Mouse (Mus musculus): Measurements from ENCODE around the gene Tank. TPM values are rescaled to one million over a fixed set of nuclear protein-coding genes. Genes with fewer than 3 reads are reported as not detected.

The Tank gene
- polyA plus RNA-seq, 1 experiment from 2014 or later: 20.4 TPM

- Histone ChIP-seq H3K9ac (ENCODE audit: low read depth, low read length) (no peak overlapping the region), H3K4me2 (replicated peaks; ENCODE audit: low read depth) (no peak overlapping the region), H3K27ac (ENCODE audit: low read depth, low read length) (no peak overlapping the region), H3K4me1 (replicated peaks; ENCODE audit: control insufficient read depth, insufficient read depth, low read length) (no peaks in the 10 kb centered on the region), H3K27me3 (replicated peaks; ENCODE audit: control insufficient read depth, insufficient read depth, low read length) (no peaks in the 10 kb centered on the region), H3K9me3 (ENCODE audit: control insufficient read depth) (no peaks in the 10 kb centered on the region), H3K36me3 (ENCODE audit: control insufficient read depth, insufficient read depth) (no peaks in the 10 kb centered on the region), H3K4me3 (ENCODE audit: low read depth, low read length) (no peak overlapping the region)
- WGBS: 37% methylated on average over 1 of the region's 1 CpGs
- no peak for ATAC-seq
- no peak for TF ChIP-seq CTCF (IDR thresholded peaks at IDR 0.05; ENCODE audit: low read depth)
Measured at GRCm38 (mm10) chr2:61599730-61600129, 21.3 kb downstream of the Tank start.

GRCm38 (mm10) chr2:61603461-61603860 is 25.1 kb downstream of the Tank start:
- Histone ChIP-seq H3K4me1 (replicated peaks; ENCODE audit: control insufficient read depth, insufficient read depth, low read length) (no peaks in the 10 kb centered on the region), H3K9ac (ENCODE audit: low read depth, low read length) (no peak overlapping the region), H3K4me3 (ENCODE audit: low read depth, low read length) (no peak overlapping the region), H3K4me2 (replicated peaks; ENCODE audit: low read depth) (no peak overlapping the region), H3K27me3 (replicated peaks; ENCODE audit: control insufficient read depth, insufficient read depth, low read length) (no peaks in the 10 kb centered on the region), H3K36me3 (ENCODE audit: control insufficient read depth, insufficient read depth) (no peaks in the 10 kb centered on the region), H3K9me3 (ENCODE audit: control insufficient read depth) (no peaks in the 10 kb centered on the region), H3K27ac (ENCODE audit: low read depth, low read length) (no peak overlapping the region)
- no peak for TF ChIP-seq CTCF (IDR thresholded peaks at IDR 0.05; ENCODE audit: low read depth)
- 70% methylated on average over 3 of the region's 3 CpGs for WGBS
- ATAC-seq: no peak

DNA sequence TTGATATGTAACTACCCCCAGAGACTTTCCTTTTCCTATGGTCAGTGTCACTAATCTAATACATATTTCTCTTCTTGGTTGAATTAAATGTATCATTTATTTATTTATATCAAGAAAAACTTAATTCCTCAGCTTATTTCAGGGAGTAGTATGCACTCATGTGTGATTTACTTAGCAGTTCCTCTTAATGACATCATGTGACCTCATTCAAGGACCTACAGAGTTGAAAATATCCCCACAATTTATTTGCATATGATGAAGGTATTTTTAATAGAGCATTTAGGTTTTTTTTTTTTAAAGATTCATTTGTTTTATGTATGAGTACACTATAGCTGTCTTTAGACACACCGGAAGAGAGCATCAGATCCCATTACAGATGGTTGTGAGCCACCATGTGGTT is 28.6 kb downstream of the Tank start:
- WGBS: 96% methylated on average over 1 of the region's 1 CpGs
- Histone ChIP-seq H3K27me3 (replicated peaks; ENCODE audit: control insufficient read depth, insufficient read depth, low read length) (no peaks in the 10 kb centered on the region), H3K4me2 (replicated peaks; ENCODE audit: low read depth) (no peak overlapping the region), H3K4me3 (ENCODE audit: low read depth, low read length) (no peak overlapping the region), H3K4me1 (replicated peaks; ENCODE audit: control insufficient read depth, insufficient read depth, low read length) (no peaks in the 10 kb centered on the region), H3K9me3 (ENCODE audit: control insufficient read depth) (no peaks in the 10 kb centered on the region), H3K27ac (ENCODE audit: low read depth, low read length) (no peak overlapping the region), H3K9ac (ENCODE audit: low read depth, low read length) (no peak overlapping the region), H3K36me3 (ENCODE audit: control insufficient read depth, insufficient read depth) (peaks cover 3% of the 10 kb centered on the region; the same call in 1 of the 2 replicates)
- TF ChIP-seq CTCF (IDR thresholded peaks at IDR 0.05; ENCODE audit: low read depth): no peak
- no peak for ATAC-seq

GRCm38 (mm10) chr2:61623996-61624395 is 45.6 kb downstream of the Tank start:
- Histone ChIP-seq H3K9me3 (ENCODE audit: control insufficient read depth) (peaks cover 7% of the 10 kb centered on the region), H3K4me2 (replicated peaks; ENCODE audit: low read depth) (no peak overlapping the region), H3K36me3 (ENCODE audit: control insufficient read depth, insufficient read depth) (peaks cover 27% of the 10 kb centered on the region), H3K4me3 (ENCODE audit: low read depth, low read length) (no peak overlapping the region), H3K27ac (ENCODE audit: low read depth, low read length) (no peak overlapping the region), H3K4me1 (replicated peaks; ENCODE audit: control insufficient read depth, insufficient read depth, low read length) (no peaks in the 10 kb centered on the region), H3K27me3 (replicated peaks; ENCODE audit: control insufficient read depth, insufficient read depth, low read length) (no peaks in the 10 kb centered on the region), H3K9ac (ENCODE audit: low read depth, low read length) (no peak overlapping the region)
- no peak for ATAC-seq
- TF ChIP-seq CTCF (IDR thresholded peaks at IDR 0.05; ENCODE audit: low read depth): no peak

DNA sequence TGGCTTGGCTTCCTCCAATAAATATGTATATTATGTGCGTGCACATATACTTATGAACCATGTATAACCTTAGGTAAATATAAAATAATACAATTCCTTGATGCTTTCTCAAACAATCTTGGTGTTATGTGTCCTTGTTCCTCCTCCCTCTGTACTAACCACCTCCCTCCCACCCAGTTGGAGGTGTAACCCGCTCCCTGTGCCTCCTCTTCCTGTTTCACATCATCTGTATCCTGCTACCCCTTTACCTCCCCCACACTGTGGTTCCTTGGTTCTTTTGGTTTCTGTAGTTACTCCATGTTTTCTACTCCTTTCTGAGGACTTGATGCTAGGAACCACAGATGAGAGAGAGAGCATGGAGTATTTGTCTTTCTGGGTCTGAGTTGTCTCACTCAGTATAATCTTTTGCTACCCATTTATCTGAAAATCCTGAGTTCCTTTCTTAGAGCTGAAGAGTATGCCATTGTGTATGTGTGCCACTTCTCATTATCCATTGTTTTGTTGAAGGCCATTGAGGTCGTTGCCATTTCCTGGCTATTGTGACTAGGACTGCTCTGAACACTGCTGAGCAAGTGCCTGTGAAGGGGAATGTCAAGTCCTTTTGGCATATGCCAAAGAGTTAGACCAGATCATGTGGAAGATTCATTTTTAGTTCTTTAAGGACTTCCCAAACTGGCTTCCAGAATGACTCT is 52.6 kb downstream of the Tank start:
- no peak for ATAC-seq
- no peak overlapping the region for H3K27ac ChIP-seq (ENCODE audit: low read depth, low read length)
- peaks cover 21% of the 10 kb centered on the region; the same call in 1 of the 2 replicates for H3K36me3 ChIP-seq (ENCODE audit: control insufficient read depth, insufficient read depth)
- no peaks in the 10 kb centered on the region for H3K9me3 ChIP-seq (ENCODE audit: control insufficient read depth)
- H3K4me2 ChIP-seq (replicated peaks; ENCODE audit: low read depth): no peak overlapping the region
- H3K9ac ChIP-seq (ENCODE audit: low read depth, low read length): no peak overlapping the region
- no peak for TF ChIP-seq CTCF (IDR thresholded peaks at IDR 0.05; ENCODE audit: low read depth)
- no peak overlapping the region for H3K4me3 ChIP-seq (ENCODE audit: low read depth, low read length)
- no peaks in the 10 kb centered on the region for H3K4me1 ChIP-seq (replicated peaks; ENCODE audit: control insufficient read depth, insufficient read depth, low read length)
- WGBS: 86% methylated on average over 3 of the region's 3 CpGs
- H3K27me3 ChIP-seq (replicated peaks; ENCODE audit: control insufficient read depth, insufficient read depth, low read length): no peaks in the 10 kb centered on the region

DNA sequence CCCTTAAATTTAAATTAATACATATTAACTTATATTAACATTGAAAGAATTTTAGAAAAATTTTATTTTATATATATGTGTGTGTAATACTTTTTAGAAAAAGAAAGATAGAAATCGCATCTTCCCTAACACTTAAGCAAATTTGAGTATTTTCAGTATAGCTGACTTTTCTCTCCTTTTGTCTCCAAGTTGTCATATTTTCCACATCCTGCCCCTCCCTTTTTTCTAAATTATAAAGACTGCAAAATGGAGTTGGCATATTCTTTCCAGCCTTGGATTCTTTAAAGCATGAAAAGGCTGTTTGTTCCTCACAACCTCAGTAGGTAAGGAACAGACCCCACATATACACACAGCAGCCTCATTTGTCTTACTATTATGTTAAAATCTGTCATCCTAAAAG is 56.7 kb downstream of the Tank start:
- no peak for ATAC-seq
- Histone ChIP-seq H3K27me3 (replicated peaks; ENCODE audit: control insufficient read depth, insufficient read depth, low read length) (no peaks in the 10 kb centered on the region), H3K4me2 (replicated peaks; ENCODE audit: low read depth) (no peak overlapping the region), H3K4me1 (replicated peaks; ENCODE audit: control insufficient read depth, insufficient read depth, low read length) (no peaks in the 10 kb centered on the region), H3K36me3 (ENCODE audit: control insufficient read depth, insufficient read depth) (0 out of 2 replicates have a peak, but pooled peaks cover 4% of the 10 kb centered on the region), H3K27ac (ENCODE audit: low read depth, low read length) (no peak overlapping the region), H3K9ac (ENCODE audit: low read depth, low read length) (no peak overlapping the region), H3K9me3 (ENCODE audit: control insufficient read depth) (no peaks in the 10 kb centered on the region), H3K4me3 (ENCODE audit: low read depth, low read length) (no peak overlapping the region)
- no peak for TF ChIP-seq CTCF (IDR thresholded peaks at IDR 0.05; ENCODE audit: low read depth)
- WGBS: 96% methylated on average over 1 of the region's 1 CpGs
